Mouse (Mus musculus) lung, postnatal 0 days (tissue): ENCODE results near the gene Ethe1.

Experiments used
- CTCF ChIP-seq: IDR thresholded peaks from 2 replicates; pipeline ENCODE4 v1.5.1; 2016; ENCODE audit warnings: antibody characterized with exemption, mild to moderate bottlenecking
- EP300 ChIP-seq: IDR thresholded peaks from 2 replicates; pipeline ENCODE4 v1.6.1; 2016; ENCODE audit warnings: antibody characterized with exemption, mild to moderate bottlenecking, control low read depth

- TF ChIP-seq CTCF (no peak), EP300 (no peak)
Observed at GRCm38 (mm10) chr7:24546068-24546614, 41.2 kb upstream of the Ethe1 start, which contains the start of the genes Pinlyp and Xrcc1.
